27 mouse cellular contexts compared by ENCODE assay signal in genomic region chr3:32890174-32890573, GRCm38 (mm10).
"Had no signal": no experiment of that assay in that cellular context is flagged by ENCODE, and none has a peak within 500 bp of the region (broad histone marks: within the 10 kb centered on the region; RNA-seq: fewer than 3 reads in every experiment).

No protein-coding gene starts in this region.

- DNase-seq: left cerebral cortex, postnatal 4 days; liver; liver, embryonic 13.5 days; liver, postnatal 0 days; lung, adult 18-20 months; lung, adult 2 months; lung, embryonic 14.5 days; lung, postnatal 10 days; lung, postnatal 14 days; lung, postnatal 36 days; lung, postnatal 4 days; midbrain, embryonic 14.5 days had no signal

- H3K4me3 ChIP-seq: limb, embryonic 10.5 days; limb, embryonic 12.5 days; limb, embryonic 13.5 days; limb, embryonic 15.5 days; liver, embryonic 12.5 days; liver, embryonic 13.5 days; liver, embryonic 15.5 days; lung, embryonic 15.5 days; megakaryocyte, embryonic 14.5 days; midbrain, embryonic 10.5 days; midbrain, embryonic 12.5 days; midbrain, embryonic 13.5 days; midbrain, embryonic 15.5 days; myocyte had no signal

- H3K27ac ChIP-seq: limb, embryonic 10.5 days; limb, embryonic 12.5 days; limb, embryonic 13.5 days; limb, embryonic 15.5 days; liver, embryonic 12.5 days; liver, embryonic 13.5 days; liver, embryonic 14.5 days; liver, embryonic 15.5 days; lung, embryonic 15.5 days; macrophage; midbrain, embryonic 10.5 days; midbrain, embryonic 12.5 days; midbrain, embryonic 13.5 days; midbrain, embryonic 15.5 days had no signal
